12 mouse cellular contexts compared by ENCODE assay signal in genomic region chr5:104003256-104003931, GRCm38 (mm10). TPM values are rescaled to one million over a fixed set of nuclear protein-coding genes. Genes with fewer than 3 reads are reported as not detected.
A peak's percentile ranks its signal among the peaks of the same experiment; 100 is the strongest.
DNase-seq lines count a peak whose midpoint lies in the region; ATAC-seq lines count a peak whose summit lies in the region.
"Had no signal": no experiment of that assay in that cellular context is flagged by ENCODE, and none has a peak within 500 bp of the region (broad histone marks: within the 10 kb centered on the region; RNA-seq: fewer than 3 reads in every experiment).

No protein-coding gene starts in this region.

- H3K9ac ChIP-seq in liver, embryonic 11.5 days (ENCODE audit: low read depth, low read length): no peak overlapping the region
- no peak overlapping the region for H3K9ac ChIP-seq in forebrain, embryonic 16.5 days (replicated peaks; ENCODE audit: low read depth, low read length)
- no peak overlapping the region for H3K9ac ChIP-seq in liver, embryonic 16.5 days (ENCODE audit: low read depth, low read length)
- H3K9ac ChIP-seq in neural tube, embryonic 15.5 days (replicated peaks): no peak overlapping the region
- H3K9ac ChIP-seq: heart, embryonic 13.5 days; limb, embryonic 15.5 days had no signal

- H3K9me3 ChIP-seq in liver, embryonic 11.5 days (ENCODE audit: control insufficient read depth, low read length): no peaks in the 10 kb centered on the region
- no peaks in the 10 kb centered on the region for H3K9me3 ChIP-seq in forebrain, embryonic 16.5 days (ENCODE audit: control insufficient read depth, low read length)
- no peaks in the 10 kb centered on the region for H3K9me3 ChIP-seq in liver, embryonic 16.5 days (replicated peaks; ENCODE audit: control insufficient read depth, low read length)
- H3K9me3 ChIP-seq in neural tube, embryonic 15.5 days (replicated peaks): no peaks in the 10 kb centered on the region
- H3K9me3 ChIP-seq: heart, embryonic 13.5 days; limb, embryonic 15.5 days had no signal

- no peaks in the 10 kb centered on the region for H3K36me3 ChIP-seq in liver, embryonic 11.5 days (ENCODE audit: control insufficient read depth, insufficient read depth, low read length)
- no peaks in the 10 kb centered on the region for H3K36me3 ChIP-seq in forebrain, embryonic 16.5 days (ENCODE audit: control insufficient read depth, insufficient read depth)
- H3K36me3 ChIP-seq in liver, embryonic 16.5 days (ENCODE audit: control insufficient read depth, insufficient read depth): peaks cover 2% of the 10 kb centered on the region; the same call in 1 of the 2 replicates
- no peaks in the 10 kb centered on the region for H3K36me3 ChIP-seq in neural tube, embryonic 15.5 days
- H3K36me3 ChIP-seq: limb, embryonic 15.5 days had no signal

- H3K4me2 ChIP-seq in liver, embryonic 11.5 days: peak overlapping the region; percentile 37
- H3K4me2 ChIP-seq in forebrain, embryonic 16.5 days (ENCODE audit: low read length): peak overlapping the region; percentile 29
- H3K4me2 ChIP-seq in liver, embryonic 16.5 days (ENCODE audit: low read depth, low read length): 0 out of 2 replicates have a peak overlapping the region, but pooled peaks have one; percentile 19
- peak overlapping the region; percentile 33 for H3K4me2 ChIP-seq in neural tube, embryonic 15.5 days
- H3K4me2 ChIP-seq: heart, embryonic 13.5 days; limb, embryonic 15.5 days had no signal

- H3K27ac ChIP-seq in liver, embryonic 11.5 days (ENCODE audit: low read depth, low read length): no peak overlapping the region
- no peak overlapping the region for H3K27ac ChIP-seq in forebrain, embryonic 16.5 days (ENCODE audit: low read length)
- H3K27ac ChIP-seq in liver, embryonic 16.5 days (ENCODE audit: low read length): peak overlapping the region; percentile 73
- no peak overlapping the region for H3K27ac ChIP-seq in neural tube, embryonic 15.5 days (replicated peaks)
- H3K27ac ChIP-seq: heart, embryonic 13.5 days; limb, embryonic 15.5 days had no signal

- no peaks in the 10 kb centered on the region for H3K27me3 ChIP-seq in liver, embryonic 11.5 days (replicated peaks; ENCODE audit: control insufficient read depth, insufficient read depth, low read length)
- H3K27me3 ChIP-seq in forebrain, embryonic 16.5 days (replicated peaks; ENCODE audit: control insufficient read depth, insufficient read depth, low read length): no peaks in the 10 kb centered on the region
- H3K27me3 ChIP-seq in liver, embryonic 16.5 days (ENCODE audit: control insufficient read depth, insufficient read depth, low read depth, low read length): no peaks in the 10 kb centered on the region
- H3K27me3 ChIP-seq in neural tube, embryonic 15.5 days (replicated peaks): no peaks in the 10 kb centered on the region
- H3K27me3 ChIP-seq: CH12.LX; heart, embryonic 13.5 days; limb, embryonic 15.5 days had no signal

- H3K4me1 ChIP-seq in liver, embryonic 11.5 days (replicated peaks; ENCODE audit: control insufficient read depth, insufficient read depth, low read length): no peaks in the 10 kb centered on the region
- no peaks in the 10 kb centered on the region for H3K4me1 ChIP-seq in forebrain, embryonic 16.5 days (replicated peaks; ENCODE audit: control insufficient read depth, insufficient read depth, low read length)
- peaks cover 3% of the 10 kb centered on the region; the same call in 1 of the 2 replicates for H3K4me1 ChIP-seq in liver, embryonic 16.5 days (ENCODE audit: control insufficient read depth, low read depth, low read length)
- H3K4me1 ChIP-seq in neural tube, embryonic 15.5 days: no peaks in the 10 kb centered on the region
- H3K4me1 ChIP-seq: limb, embryonic 15.5 days had no signal

- no peak overlapping the region for H3K4me3 ChIP-seq in liver, embryonic 11.5 days (ENCODE audit: low read depth, low read length)
- H3K4me3 ChIP-seq in forebrain, embryonic 16.5 days (replicated peaks; ENCODE audit: low read length): no peak overlapping the region; the same call in 1 of the 2 replicates
- no peak overlapping the region for H3K4me3 ChIP-seq in liver, embryonic 16.5 days (ENCODE audit: low read depth, low read length)
- H3K4me3 ChIP-seq in neural tube, embryonic 15.5 days (replicated peaks): no peak overlapping the region
- H3K4me3 ChIP-seq: heart, embryonic 13.5 days; limb, embryonic 15.5 days had no signal

- no peak for DNase-seq in liver, embryonic 11.5 days (ENCODE audit: low spot score)
- no peak for DNase-seq in liver
- DNase-seq in thymus, postnatal 36 days: no peak
- no peak for DNase-seq in T-cell, adult 2 months (ENCODE audit: low spot score)

- no peak for ATAC-seq in liver, embryonic 11.5 days (replicated peaks; ENCODE audit: low FRiP score)
- ATAC-seq in forebrain, embryonic 16.5 days: no peak
- no peak; the same call in 1 of the 2 replicates for ATAC-seq in liver, embryonic 16.5 days (ENCODE audit: low read depth)
- ATAC-seq in neural tube, embryonic 15.5 days (ENCODE audit: low FRiP score): no peak
- no peak for ATAC-seq in granulocyte monocyte progenitor cell, adult 5-6 weeks (replicated peaks; ENCODE audit: poor library complexity, severe bottlenecking)

- 62% methylated on average over 15 of the region's 15 CpGs for WGBS in liver, embryonic 11.5 days
- 45% methylated on average over 15 of the region's 15 CpGs for WGBS in forebrain, embryonic 16.5 days
- 60% methylated on average over 15 of the region's 15 CpGs for WGBS in liver, embryonic 16.5 days (ENCODE audit: insufficient replicate concordance)
- WGBS in neural tube, embryonic 15.5 days: 57% methylated on average over 15 of the region's 15 CpGs

RNA-seq across cellular contexts. Expression of gene Hsd17b11, which starts 18.3 kb away (rescaled TPM):
- polyA plus RNA-seq in liver, embryonic 11.5 days (2014; fragmentation: Nextera tagmentation; extraction: Ambion mirVana): 1.7 and 2.5 TPM in 2 replicates
- polyA plus RNA-seq in forebrain, embryonic 16.5 days (2015; fragmentation: Nextera tagmentation; extraction: Ambion mirVana): 1.7 and 1.8 TPM in 2 replicates
- 3.2 and 3.6 TPM in 2 replicates for polyA plus RNA-seq in liver, embryonic 16.5 days (2015; fragmentation: Nextera tagmentation; extraction: Ambion mirVana)
- 4.3 TPM in 2 replicates for polyA plus RNA-seq in neural tube, embryonic 15.5 days (2015; fragmentation: Nextera tagmentation; extraction: Ambion mirVana)
- 63.1 and 79.0 TPM in 2 replicates for total RNA-seq in granulocyte monocyte progenitor cell, adult 5-6 weeks (2014; fragmentation: Nextera tagmentation)
- 79.8 and 93.7 TPM in 2 replicates for total RNA-seq in granulocyte monocyte progenitor cell, adult 5-6 weeks (2017)

RNA-seq across cellular contexts. Expression of gene Hsd17b13, which starts 26.2 kb away (rescaled TPM):
- polyA plus RNA-seq in liver, embryonic 11.5 days (2014; fragmentation: Nextera tagmentation; extraction: Ambion mirVana): 0.32 TPM in 1 of 2 replicates, not detected in the other
- not detected in 2 replicates for polyA plus RNA-seq in forebrain, embryonic 16.5 days (2015; fragmentation: Nextera tagmentation; extraction: Ambion mirVana)
- polyA plus RNA-seq in liver, embryonic 16.5 days (2015; fragmentation: Nextera tagmentation; extraction: Ambion mirVana): 89.7 and 110 TPM in 2 replicates
- 0.95 TPM in 1 of 2 replicates, not detected in the other for polyA plus RNA-seq in neural tube, embryonic 15.5 days (2015; fragmentation: Nextera tagmentation; extraction: Ambion mirVana)
- total RNA-seq in granulocyte monocyte progenitor cell, adult 5-6 weeks (2014; fragmentation: Nextera tagmentation): not detected in 2 replicates
- not detected in 2 replicates for total RNA-seq in granulocyte monocyte progenitor cell, adult 5-6 weeks (2017)
- polyA plus RNA-seq: neural tube, embryonic 14.5 days had no signal

RNA-seq across cellular contexts. Expression of gene Nudt9, which starts 42.7 kb away (rescaled TPM):
- polyA plus RNA-seq in liver, embryonic 11.5 days (2014; fragmentation: Nextera tagmentation; extraction: Ambion mirVana): 103 and 110 TPM in 2 replicates
- 55.9 and 57.8 TPM in 2 replicates for polyA plus RNA-seq in forebrain, embryonic 16.5 days (2015; fragmentation: Nextera tagmentation; extraction: Ambion mirVana)
- polyA plus RNA-seq in liver, embryonic 16.5 days (2015; fragmentation: Nextera tagmentation; extraction: Ambion mirVana): 62.1 and 67.1 TPM in 2 replicates
- polyA plus RNA-seq in neural tube, embryonic 15.5 days (2015; fragmentation: Nextera tagmentation; extraction: Ambion mirVana): 73.0 and 73.2 TPM in 2 replicates
- 21.3 and 32.5 TPM in 2 replicates for total RNA-seq in granulocyte monocyte progenitor cell, adult 5-6 weeks (2014; fragmentation: Nextera tagmentation)
- 37.4 and 43.8 TPM in 2 replicates for total RNA-seq in granulocyte monocyte progenitor cell, adult 5-6 weeks (2017)

Comparison
In these comparisons a context has a peak if more than half of its experiments do, and no peak if none do; other contexts are left out.
1. RNA of gene Hsd17b13, which starts 26.2 kb away (polyA plus RNA-seq): 89.7 to 110 TPM in liver, embryonic 16.5 days; 0.32 TPM in liver, embryonic 11.5 days, 0.95 TPM in neural tube, embryonic 15.5 days and not detected in forebrain, embryonic 16.5 days; every median in the first group is over 10 times any median in the second.
2. Peak in every context shown above with its lines, with median percentiles within 50 percentile points of each other: H3K4me2 ChIP-seq.